Mouse (Mus musculus): ENCODE results near the gene Elp5. TPM values are rescaled to one million over a fixed set of nuclear protein-coding genes. Genes with fewer than 3 reads are reported as not detected.

Elp5 gene
- polyA plus RNA-seq, 1 experiment from 2014 or later = 147 TPM

DNA sequence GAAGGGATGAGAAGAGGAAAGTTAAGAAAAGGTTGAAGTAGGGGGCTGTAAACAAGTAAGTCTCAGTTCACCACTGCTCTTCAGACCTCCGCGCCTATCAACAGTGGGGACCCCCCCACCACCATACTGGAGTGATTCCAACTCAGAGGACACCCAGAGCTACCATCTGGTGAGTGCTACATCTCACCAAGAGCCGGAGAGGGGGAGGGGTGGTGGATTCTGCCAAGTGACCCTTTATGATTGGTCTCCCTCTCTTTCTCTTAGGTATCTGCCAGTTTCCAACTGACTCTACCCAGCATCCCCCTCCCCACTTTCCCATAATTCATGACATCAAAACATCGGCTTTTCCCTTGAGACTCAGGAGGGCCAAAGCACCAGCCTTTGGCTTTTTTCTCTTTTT is 41.4 kb downstream of the Elp5 start:
- H3K27me3 ChIP-seq (ENCODE audit: insufficient read depth, poor library complexity, severe bottlenecking) = peaks cover 78% of the 10 kb centered on the region
- 81% methylated on average over 4 of the region's 4 CpGs for WGBS

DNA sequence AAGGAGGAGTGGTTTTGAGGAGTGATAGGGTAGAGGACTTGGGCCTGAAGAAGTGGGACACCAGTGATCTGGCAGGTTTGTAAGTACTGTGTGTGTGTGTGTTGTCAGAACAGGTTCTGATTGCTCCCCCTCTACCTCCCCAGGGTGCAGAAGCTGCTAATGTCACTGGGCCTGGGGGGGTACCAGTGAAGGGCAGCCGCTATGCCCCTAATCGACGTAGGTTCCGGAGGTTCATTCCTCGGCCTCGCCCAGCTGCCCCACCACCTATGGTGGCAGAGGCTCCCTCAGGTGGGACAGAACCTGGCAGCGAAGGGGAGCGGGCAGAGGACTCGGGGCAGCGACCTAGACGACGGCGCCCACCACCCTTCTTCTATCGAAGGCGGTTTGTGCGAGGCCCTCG is 42.6 kb downstream of the Elp5 start:
- WGBS = 91% methylated on average over 17 of the region's 17 CpGs
- peaks cover 77% of the 10 kb centered on the region for H3K27me3 ChIP-seq (ENCODE audit: insufficient read depth, poor library complexity, severe bottlenecking)
- no peaks in the 10 kb centered on the region for H3K9me3 ChIP-seq
- H3K27ac ChIP-seq = peak overlapping the region; percentile 48; the same call in 1 of the 2 replicates
- H3K36me3 ChIP-seq = peaks cover 24% of the 10 kb centered on the region
- DNase-seq (ENCODE audit: low spot score) = no peak
- no peak overlapping the region for H3K4me3 ChIP-seq
- peaks cover 29% of the 10 kb centered on the region for H3K4me1 ChIP-seq

More for the DNA sequence above, 41.4 kb downstream of the Elp5 start:
- Histone ChIP-seq H3K36me3 (peaks cover 36% of the 10 kb centered on the region), H3K4me3 (no peak overlapping the region), H3K4me1 (peaks cover 27% of the 10 kb centered on the region), H3K9me3 (no peaks in the 10 kb centered on the region), H3K27ac (no peak overlapping the region)
- no peak for DNase-seq (ENCODE audit: low spot score)

DNA sequence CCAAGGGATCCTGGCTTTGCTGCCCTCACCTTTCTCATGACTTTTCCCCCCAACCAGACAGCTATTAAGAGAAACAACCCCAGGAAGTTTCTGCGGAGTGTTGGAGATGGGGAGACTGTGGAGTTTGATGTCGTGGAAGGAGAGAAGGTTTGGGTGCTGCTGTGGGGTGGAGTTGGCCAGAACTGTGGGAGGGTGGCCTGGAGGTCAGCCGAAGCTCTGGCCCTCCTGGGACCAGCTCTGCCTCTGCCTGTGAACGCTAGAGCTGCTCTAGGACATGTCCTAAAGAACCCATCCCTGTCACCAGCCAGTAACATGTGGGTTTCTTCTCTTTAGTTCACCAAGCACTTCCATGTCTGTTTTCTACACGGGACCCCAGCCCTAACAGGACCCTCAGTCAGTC is 43.1 kb downstream of the Elp5 start:
- WGBS = 57% methylated on average over 5 of the region's 5 CpGs
- Histone ChIP-seq H3K27ac (no peak overlapping the region), H3K36me3 (peaks cover 18% of the 10 kb centered on the region), H3K27me3 (ENCODE audit: insufficient read depth, poor library complexity, severe bottlenecking) (peaks cover 73% of the 10 kb centered on the region), H3K4me1 (peaks cover 31% of the 10 kb centered on the region), H3K9me3 (no peaks in the 10 kb centered on the region), H3K4me3 (no peak overlapping the region)
- DNase-seq (ENCODE audit: low spot score) = no peak

DNA sequence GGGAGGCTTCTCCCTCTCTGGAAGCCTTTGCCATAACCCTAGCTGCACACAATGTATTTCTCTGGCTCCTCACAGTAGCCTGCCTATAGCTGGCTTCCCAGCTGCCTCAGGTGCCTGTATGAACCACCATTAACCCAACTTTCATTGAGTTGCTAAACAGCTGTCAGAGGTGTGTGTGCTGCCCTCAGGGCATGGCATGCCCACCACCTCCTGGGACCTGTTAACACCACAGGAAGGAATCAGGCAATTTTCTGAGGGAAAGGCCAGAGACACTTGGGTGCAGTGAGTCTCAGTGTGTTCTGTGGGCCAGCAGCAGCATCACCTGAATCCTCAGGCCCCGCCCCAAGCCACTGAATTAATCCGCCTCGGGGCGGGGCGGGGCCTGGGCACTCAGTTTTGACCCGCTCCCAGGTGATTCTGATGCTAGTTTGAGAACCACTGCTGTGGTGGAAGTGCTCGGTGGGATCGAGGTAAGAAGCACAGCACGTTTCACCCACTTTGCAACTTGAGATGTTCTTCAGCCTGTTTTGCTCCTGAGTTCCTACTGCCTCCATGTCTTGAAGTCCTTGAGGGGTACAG is 43.8 kb downstream of the Elp5 start:
- 28% methylated on average over 9 of the region's 9 CpGs for WGBS

DNA sequence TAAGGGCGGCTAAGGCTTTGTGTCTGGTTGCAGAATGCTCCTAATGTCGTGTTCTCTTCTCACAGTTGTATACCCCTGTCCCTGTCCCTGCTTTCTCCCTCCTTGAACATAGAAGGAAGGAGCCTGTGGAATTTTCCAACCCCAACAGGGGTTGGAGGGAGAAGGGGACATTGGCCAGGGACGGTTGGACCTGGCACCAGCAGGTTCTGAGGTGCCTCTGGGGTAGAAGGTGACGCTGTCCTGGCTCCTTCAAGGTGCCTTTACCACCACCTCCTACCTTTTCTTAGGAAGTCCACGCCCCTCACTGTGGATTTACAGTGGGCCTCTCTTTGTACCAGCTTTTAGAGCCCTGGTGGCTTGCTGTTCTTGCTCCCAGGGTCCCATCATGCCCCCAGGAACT is 44.5 kb downstream of the Elp5 start:
- H3K27ac ChIP-seq = peak overlapping the region; percentile 52; the same call in 1 of the 2 replicates
- no peak overlapping the region for H3K4me3 ChIP-seq
- no peak for DNase-seq (ENCODE audit: low spot score)
- H3K36me3 ChIP-seq = peaks cover 5% of the 10 kb centered on the region
- H3K9me3 ChIP-seq = no peaks in the 10 kb centered on the region
- peaks cover 36% of the 10 kb centered on the region for H3K4me1 ChIP-seq
- 59% methylated on average over 5 of the region's 5 CpGs for WGBS
- H3K27me3 ChIP-seq (ENCODE audit: insufficient read depth, poor library complexity, severe bottlenecking) = peaks cover 62% of the 10 kb centered on the region

More for the DNA sequence above, 43.8 kb downstream of the Elp5 start:
- Histone ChIP-seq H3K36me3 (peaks cover 11% of the 10 kb centered on the region), H3K27ac (no peak overlapping the region), H3K4me3 (no peak overlapping the region), H3K9me3 (no peaks in the 10 kb centered on the region), H3K4me1 (peaks cover 36% of the 10 kb centered on the region), H3K27me3 (ENCODE audit: insufficient read depth, poor library complexity, severe bottlenecking) (peaks cover 68% of the 10 kb centered on the region)
- no peak for DNase-seq (ENCODE audit: low spot score)

DNA sequence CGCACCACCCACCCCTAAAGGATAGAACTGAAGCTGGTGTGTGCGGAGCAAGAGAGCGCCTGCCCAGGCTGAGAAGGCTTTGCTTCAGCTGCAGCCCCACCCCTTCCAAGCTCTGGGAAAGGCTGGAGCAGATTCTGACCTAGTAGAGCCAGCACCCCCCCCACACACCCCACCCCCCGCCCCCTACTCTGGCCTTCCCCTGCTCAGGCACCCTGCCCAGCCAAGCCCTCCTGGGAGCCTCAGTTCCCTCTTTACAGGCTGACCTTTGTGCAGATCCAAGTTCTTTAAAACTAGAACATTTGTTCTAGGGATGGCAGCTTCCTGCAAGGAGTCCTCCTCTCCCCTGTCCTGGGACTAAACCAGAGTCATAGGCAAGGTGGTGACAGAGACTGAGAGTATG is 44.9 kb downstream of the Elp5 start:
- Histone ChIP-seq H3K27ac (peak overlapping the region; percentile 52; the same call in 1 of the 2 replicates), H3K4me1 (peaks cover 36% of the 10 kb centered on the region), H3K4me3 (no peak overlapping the region), H3K27me3 (ENCODE audit: insufficient read depth, poor library complexity, severe bottlenecking) (peaks cover 59% of the 10 kb centered on the region), H3K36me3 (peaks cover under 1% of the 10 kb centered on the region; the same call in 1 of the 2 replicates), H3K9me3 (no peaks in the 10 kb centered on the region)
- 36% methylated on average over 4 of the region's 4 CpGs for WGBS
- DNase-seq (ENCODE audit: low spot score) = no peak

DNA sequence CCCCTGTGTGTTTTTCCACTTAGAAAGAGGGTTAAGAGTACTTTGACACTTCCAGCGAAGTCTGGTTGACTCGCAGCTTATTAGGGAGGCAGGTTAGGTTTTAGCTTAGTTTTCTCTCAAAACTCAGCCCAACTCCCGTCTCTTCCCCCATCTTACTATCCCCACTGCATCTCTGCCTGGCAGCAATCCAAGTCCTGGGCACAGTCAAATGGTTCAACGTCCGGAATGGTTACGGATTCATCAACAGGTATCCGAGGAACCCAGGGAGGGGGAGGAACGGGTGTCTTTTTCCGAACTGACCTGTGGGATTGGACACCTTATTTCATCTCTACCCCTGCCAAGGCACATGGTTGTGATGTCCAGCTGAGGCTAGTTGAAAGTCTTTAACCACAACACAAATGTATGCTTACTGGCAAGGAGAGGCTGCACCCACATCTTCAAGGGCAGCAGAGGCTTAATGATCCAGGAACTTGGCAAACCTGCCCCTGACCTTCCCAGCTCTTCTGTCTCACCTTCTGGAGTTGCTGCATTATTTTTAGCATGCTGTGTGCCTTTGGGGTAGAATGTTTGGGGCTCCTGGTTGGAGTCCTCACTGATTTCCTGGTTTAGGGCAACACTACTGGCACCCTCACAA is 45.5 kb downstream of the Elp5 start:
- no peaks in the 10 kb centered on the region for H3K9me3 ChIP-seq
- DNase-seq (ENCODE audit: low spot score) = no peak
- H3K4me1 ChIP-seq = peaks cover 36% of the 10 kb centered on the region
- H3K27ac ChIP-seq = peak overlapping the region; percentile 85; the same call in 1 of the 2 replicates
- WGBS = 46% methylated on average over 9 of the region's 9 CpGs
- H3K4me3 ChIP-seq = peak overlapping the region; percentile 77
- H3K27me3 ChIP-seq (ENCODE audit: insufficient read depth, poor library complexity, severe bottlenecking) = peaks cover 59% of the 10 kb centered on the region
- no peaks in the 10 kb centered on the region for H3K36me3 ChIP-seq

DNA sequence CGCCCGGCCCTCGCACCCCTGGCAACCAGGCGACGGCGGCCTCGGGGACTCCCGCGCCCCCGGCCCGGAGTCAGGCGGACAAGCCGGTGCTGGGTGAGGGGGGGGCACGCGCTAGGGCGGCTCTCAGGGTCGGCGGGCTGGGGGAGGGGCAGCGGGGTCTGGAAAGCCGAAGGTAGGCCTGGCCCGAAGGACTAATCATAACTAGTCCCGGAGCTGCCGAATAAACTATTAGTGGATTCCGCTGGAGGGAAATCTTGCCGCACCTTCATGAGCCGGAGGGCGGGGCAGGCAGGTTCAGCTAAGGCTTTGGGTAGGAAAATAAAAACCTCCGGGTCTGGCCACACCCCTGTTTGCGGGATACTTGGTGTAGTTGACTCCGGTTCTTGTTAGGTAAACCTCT is 46.2 kb downstream of the Elp5 start:
- Histone ChIP-seq H3K27me3 (ENCODE audit: insufficient read depth, poor library complexity, severe bottlenecking) (peaks cover 59% of the 10 kb centered on the region), H3K27ac (peak overlapping the region; percentile 85), H3K36me3 (no peaks in the 10 kb centered on the region)

DNA sequence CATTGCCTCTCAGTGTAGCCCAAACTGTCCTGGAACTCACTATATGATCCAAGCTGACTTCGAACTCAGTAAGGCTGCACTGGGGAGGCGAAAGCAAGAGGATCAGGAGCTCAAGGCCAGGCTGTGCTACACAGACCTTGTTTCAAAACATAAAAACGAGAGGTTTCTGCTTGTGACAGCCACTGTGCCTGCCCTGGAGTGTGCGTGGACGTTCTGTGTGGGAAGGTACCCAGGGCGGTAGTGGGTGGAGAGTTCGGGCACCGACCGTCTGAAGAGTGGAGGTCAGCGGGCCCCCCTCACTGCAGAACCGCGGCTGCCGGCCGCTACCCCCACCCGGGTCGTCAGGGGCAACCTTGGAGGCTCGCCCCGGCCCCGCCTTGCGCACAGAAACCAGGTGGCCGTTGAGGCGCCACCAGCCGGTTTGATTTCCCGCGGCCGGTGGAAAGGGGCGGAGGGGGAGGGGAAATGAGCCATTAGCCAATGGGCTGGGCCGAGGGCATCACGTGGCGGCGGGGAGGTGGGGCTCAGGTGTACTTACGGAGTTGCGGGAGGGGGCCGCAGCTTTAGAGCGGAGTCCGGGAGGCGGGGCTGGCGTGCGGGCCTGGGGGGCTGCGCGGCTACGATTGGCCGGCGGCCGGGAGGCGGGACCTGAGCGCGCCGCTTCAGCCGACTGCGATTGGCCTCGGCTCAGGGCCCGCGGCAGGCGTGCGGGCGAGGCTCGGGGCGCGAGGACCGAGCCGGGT is 47.0 kb downstream of the Elp5 start, which contains the start of gene Ybx2:
Ybx2 (plus strand) TSS at position 660 of the 743 bp plus-strand sequence.
- no peaks in the 10 kb centered on the region for H3K36me3 ChIP-seq
- peaks cover 36% of the 10 kb centered on the region for H3K4me1 ChIP-seq
- H3K9me3 ChIP-seq = no peaks in the 10 kb centered on the region
- WGBS = 1% methylated on average over 62 of the region's 62 CpGs
- peaks cover 55% of the 10 kb centered on the region for H3K27me3 ChIP-seq (ENCODE audit: insufficient read depth, poor library complexity, severe bottlenecking)
- H3K27ac ChIP-seq = peak within 1 kb of the TSS; percentile 85
- peak within 1 kb of the TSS; percentile 77 for H3K4me3 ChIP-seq
- peak; percentile 92 for DNase-seq (ENCODE audit: low spot score)

More for the DNA sequence above, 46.2 kb downstream of the Elp5 start:
- WGBS = 3% methylated on average over 30 of the region's 30 CpGs
- H3K4me1 ChIP-seq = peaks cover 36% of the 10 kb centered on the region
- no peak for DNase-seq (ENCODE audit: low spot score)
- H3K4me3 ChIP-seq = peak overlapping the region; percentile 77
- no peaks in the 10 kb centered on the region for H3K9me3 ChIP-seq

DNA sequence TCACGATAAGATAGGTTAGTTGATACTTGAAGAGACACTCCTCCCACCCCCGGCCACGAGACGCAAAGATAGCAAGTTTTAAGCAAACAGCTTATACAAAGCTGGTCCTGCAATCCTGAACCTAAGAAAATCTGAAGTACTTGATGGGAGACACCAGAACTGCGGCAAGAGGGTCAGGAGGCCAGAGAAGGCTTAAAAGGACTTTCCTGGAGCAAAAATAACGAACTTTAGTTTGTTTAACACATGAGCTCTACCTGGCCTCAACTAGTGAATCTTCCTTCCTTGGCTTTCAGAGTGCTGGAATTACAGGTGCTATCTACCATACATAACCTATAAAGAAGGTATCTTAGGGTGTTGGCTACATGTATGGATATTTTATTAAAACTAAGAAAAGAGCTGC is 47.6 kb downstream of the Elp5 start:
- Histone ChIP-seq H3K9me3 (no peaks in the 10 kb centered on the region), H3K27me3 (ENCODE audit: insufficient read depth, poor library complexity, severe bottlenecking) (peaks cover 48% of the 10 kb centered on the region), H3K36me3 (no peaks in the 10 kb centered on the region), H3K4me1 (peaks cover 36% of the 10 kb centered on the region), H3K27ac (no peak overlapping the region), H3K4me3 (peak overlapping the region; percentile 77; the same call in 1 of the 2 replicates)
- 20% methylated on average over 6 of the region's 6 CpGs for WGBS
- DNase-seq (ENCODE audit: low spot score) = no peak

DNA sequence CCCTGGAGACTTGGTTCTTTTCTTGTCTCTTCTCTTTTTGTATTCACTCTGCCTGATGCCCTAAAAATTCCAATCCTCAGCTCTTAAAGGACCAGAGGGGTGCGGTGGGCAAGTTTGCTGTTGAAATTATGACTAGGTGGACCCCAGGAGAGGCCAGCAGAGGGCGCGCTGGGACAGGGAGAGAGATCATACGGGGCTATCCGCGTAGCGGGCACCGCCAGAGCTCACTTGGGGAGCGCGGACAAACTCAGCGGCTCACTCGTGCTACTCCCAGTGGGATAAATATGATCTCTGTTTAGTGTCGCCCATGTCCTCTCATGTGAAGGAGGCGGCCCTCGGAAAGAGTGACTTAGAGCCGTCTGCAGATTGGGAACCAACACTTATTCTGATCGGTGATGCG is 48.1 kb downstream of the Elp5 start:
- no peaks in the 10 kb centered on the region for H3K9me3 ChIP-seq
- DNase-seq (ENCODE audit: low spot score) = peak; percentile 95
- 1% methylated on average over 18 of the region's 18 CpGs for WGBS
- peaks cover 43% of the 10 kb centered on the region for H3K27me3 ChIP-seq (ENCODE audit: insufficient read depth, poor library complexity, severe bottlenecking)
- peaks cover 36% of the 10 kb centered on the region for H3K4me1 ChIP-seq
- H3K36me3 ChIP-seq = no peaks in the 10 kb centered on the region
- H3K27ac ChIP-seq = 0 out of 2 replicates have a peak overlapping the region, but pooled peaks have one; percentile 22
- H3K4me3 ChIP-seq = peak overlapping the region; percentile 77

DNA sequence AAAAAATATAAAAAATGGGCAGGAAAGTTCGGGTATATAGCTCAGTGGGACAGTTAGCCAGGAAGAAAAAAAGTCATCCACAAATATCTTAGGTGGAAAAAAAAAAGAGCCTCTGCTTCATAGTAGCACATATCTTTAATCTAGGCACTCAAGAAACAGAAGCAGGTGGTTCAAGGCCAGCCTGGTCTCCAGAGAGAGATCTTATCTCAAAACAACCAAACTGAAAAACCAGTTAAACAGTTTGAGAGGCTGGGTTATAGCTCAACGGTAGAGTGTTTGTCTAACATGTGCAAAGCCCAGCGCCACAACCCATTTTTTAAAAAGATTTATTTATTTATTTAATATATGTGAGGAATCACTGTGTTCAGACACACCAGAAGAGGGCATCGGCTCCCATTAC is 49.3 kb downstream of the Elp5 start:
- Histone ChIP-seq H3K27ac (no peak overlapping the region), H3K27me3 (ENCODE audit: insufficient read depth, poor library complexity, severe bottlenecking) (peaks cover 32% of the 10 kb centered on the region), H3K36me3 (no peaks in the 10 kb centered on the region), H3K4me3 (no peak overlapping the region), H3K4me1 (peaks cover 36% of the 10 kb centered on the region), H3K9me3 (no peaks in the 10 kb centered on the region)
- WGBS = 71% methylated on average over 4 of the region's 4 CpGs
- DNase-seq (ENCODE audit: low spot score) = no peak

DNA sequence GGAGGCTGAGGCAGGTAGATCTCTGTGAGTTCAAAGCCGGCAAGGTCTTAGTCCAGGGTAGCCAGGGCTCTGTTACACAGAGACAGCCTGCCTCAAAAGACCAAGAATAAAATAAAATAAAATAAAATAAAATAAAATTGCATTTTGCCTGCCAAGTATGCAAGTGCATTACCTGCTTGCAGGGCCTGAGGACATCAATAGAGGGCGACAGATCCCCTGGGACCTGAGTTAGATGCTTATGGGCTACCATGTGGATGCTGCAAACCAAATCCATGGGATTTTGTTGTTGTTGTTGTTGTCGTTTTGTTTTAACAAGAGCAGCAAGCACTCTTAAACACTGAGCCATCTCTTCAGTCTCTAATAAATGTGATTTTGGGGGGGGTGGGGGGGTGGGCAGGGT is 50.1 kb downstream of the Elp5 start:
- WGBS = 38% methylated on average over 3 of the region's 3 CpGs

More for the DNA sequence above, 50.1 kb downstream of the Elp5 start:
- Histone ChIP-seq H3K27me3 (ENCODE audit: insufficient read depth, poor library complexity, severe bottlenecking) (peaks cover 24% of the 10 kb centered on the region), H3K27ac (no peak overlapping the region), H3K36me3 (no peaks in the 10 kb centered on the region), H3K4me1 (peaks cover 28% of the 10 kb centered on the region), H3K4me3 (no peak overlapping the region), H3K9me3 (no peaks in the 10 kb centered on the region)
- no peak for DNase-seq (ENCODE audit: low spot score)
